Mouse (Mus musculus) cerebellum, adult (tissue): ENCODE measurements around the gene Dchs1.

ENCODE experiments used
- ATAC-seq: cut with Nextera tagmentation; 2 replicates; pipeline ENCODE4 v1.9.2; 2017; ENCODE audit warnings: mild to moderate bottlenecking, moderate library complexity, mixed read lengths; ENCODE audit not compliant: insufficient number of reproducible peaks, low FRiP score, low TSS enrichment

The Dchs1 gene

GRCm38 (mm10) chr7:105715366-105715765 lies 72.1 kb downstream of the Dchs1 start:
- no peak for ATAC-seq

- no peak for ATAC-seq
Measured at GRCm38 (mm10) chr7:105708733-105709132, 78.7 kb downstream of the Dchs1 start.

- ATAC-seq = no peak; the same call in 1 of the 2 replicates
Measured at GRCm38 (mm10) chr7:105703816-105704215, 83.6 kb downstream of the Dchs1 start.

- ATAC-seq = peak; percentile 40; the same call in 1 of the 2 replicates
Measured at GRCm38 (mm10) chr7:105703184-105703583, 84.3 kb downstream of the Dchs1 start.
